Mouse (Mus musculus): ENCODE measurements around the gene Nkx2-5. TPM values are rescaled to one million over a fixed set of nuclear protein-coding genes. Genes with fewer than 3 reads are reported as not detected.

Nkx2-5 gene
- polyA plus RNA-seq, 2 experiments from 2014 or later: not detected

Other genes starting within 250 kb of the Nkx2-5 start
- 100 to 1,000 TPM; 354 to 386 TPM for gene Atp6v0e, start 181.8 kb downstream of the Nkx2-5 start, polyA plus RNA-seq (2017; shearing (Covaris generic))
- 10 to 100 TPM; 60.7 to 69.8 TPM for gene Crebrf, start 129.4 kb downstream of the Nkx2-5 start, polyA plus RNA-seq (2017; shearing (Covaris generic))
- 10 to 100 TPM; 26.9 to 40.0 TPM for gene Bnip1, start 63.9 kb downstream of the Nkx2-5 start, polyA plus RNA-seq (2017; shearing (Covaris generic))
- gene Kifc5b, start 72.1 kb upstream of the Nkx2-5 start, polyA plus RNA-seq (2017; shearing (Covaris generic)): 1 to 10 TPM; 1.4 to 3.3 TPM
- gene Phf1, start 88.0 kb upstream of the Nkx2-5 start, polyA plus RNA-seq (2017; shearing (Covaris generic)): 10 to 100 TPM; 11.1 to 12.1 TPM
- gene Cuta, start 94.6 kb upstream of the Nkx2-5 start, polyA plus RNA-seq (2017; shearing (Covaris generic)): 100 to 1,000 TPM; 153 to 166 TPM
- gene Syngap1, start 96.2 kb upstream of the Nkx2-5 start, polyA plus RNA-seq (2017; shearing (Covaris generic)): not detected
- gene Zbtb9, start 128.2 kb upstream of the Nkx2-5 start, polyA plus RNA-seq (2017; shearing (Covaris generic)): 10 to 100 TPM; 11.5 to 15.6 TPM
- gene Bak1, start 184.0 kb upstream of the Nkx2-5 start, polyA plus RNA-seq (2017; shearing (Covaris generic)): 1 to 10 TPM; 3.2 to 4.8 TPM
- 1 to 10 TPM; 8.2 to 8.6 TPM for gene Itpr3, start 212.3 kb upstream of the Nkx2-5 start, polyA plus RNA-seq (2017; shearing (Covaris generic))

Data from CD4-positive, CD25-positive, alpha-beta regulatory T cell, adult 4 months (primary cell).